Mouse (Mus musculus): ENCODE results near the gene Car2. TPM values are rescaled to one million over a fixed set of nuclear protein-coding genes. Genes with fewer than 3 reads are reported as not detected.

Car2 gene
- total RNA-seq, 2 experiments from 2014 or later: 4.6 to 6.4 TPM

DNA sequence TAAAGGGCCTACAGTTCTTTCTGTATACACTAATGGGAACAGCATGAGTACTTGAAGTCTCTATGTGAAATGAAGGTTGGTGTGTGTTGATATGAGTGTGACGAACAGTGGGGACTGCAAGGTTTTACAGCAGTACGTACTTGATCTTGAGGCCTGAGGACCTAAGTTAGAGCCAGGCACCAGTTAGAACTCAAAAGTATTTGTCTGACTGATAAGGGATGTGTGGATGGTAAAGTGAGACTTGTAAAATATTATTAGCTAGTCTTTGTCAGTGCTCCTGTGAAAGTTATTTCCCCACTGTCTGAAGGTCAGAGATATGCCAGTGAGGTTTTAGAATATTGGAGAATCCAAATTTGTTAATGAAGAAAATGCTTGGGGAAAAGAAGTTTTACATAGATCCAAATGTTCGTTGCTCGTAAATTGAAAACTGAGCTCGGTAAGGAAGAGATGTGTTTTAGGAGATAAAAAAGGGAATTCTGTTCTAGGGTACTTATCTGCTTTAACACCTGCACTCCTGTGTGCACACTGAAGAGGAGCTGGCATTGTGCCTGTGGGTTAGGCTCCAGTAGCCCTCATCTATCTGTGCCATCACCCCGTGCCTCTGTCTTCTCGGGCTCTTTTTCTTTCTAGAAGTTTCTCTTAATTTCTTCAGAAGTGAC lies 8.7 kb upstream of the Car2 start:
- no peak for DNase-seq (ENCODE audit: low spot score in 2 of 2)

DNA sequence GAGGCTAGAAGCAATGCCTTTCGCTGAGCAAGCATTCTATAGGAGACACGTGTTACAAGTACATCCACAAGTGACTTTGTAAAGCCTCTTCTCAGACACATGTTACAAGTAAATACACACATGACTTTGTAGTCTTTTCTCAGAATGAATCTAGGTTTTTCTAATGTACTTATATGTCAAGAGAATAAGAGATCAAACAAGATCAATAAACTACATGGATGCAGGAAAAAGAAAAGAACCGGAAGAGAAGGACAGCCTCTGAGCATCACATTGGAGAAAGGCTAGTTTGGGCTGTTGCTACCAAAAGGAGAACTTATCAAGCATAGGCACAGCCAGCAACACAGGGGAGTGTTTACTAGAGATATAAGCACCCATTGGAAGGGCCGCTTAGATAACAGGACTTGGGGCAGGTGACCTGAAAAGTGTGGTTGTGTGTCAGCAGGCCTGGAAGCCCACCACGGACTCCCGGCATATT lies 7.3 kb upstream of the Car2 start:
- no peak for DNase-seq (ENCODE audit: low spot score in 2 of 2)

DNA sequence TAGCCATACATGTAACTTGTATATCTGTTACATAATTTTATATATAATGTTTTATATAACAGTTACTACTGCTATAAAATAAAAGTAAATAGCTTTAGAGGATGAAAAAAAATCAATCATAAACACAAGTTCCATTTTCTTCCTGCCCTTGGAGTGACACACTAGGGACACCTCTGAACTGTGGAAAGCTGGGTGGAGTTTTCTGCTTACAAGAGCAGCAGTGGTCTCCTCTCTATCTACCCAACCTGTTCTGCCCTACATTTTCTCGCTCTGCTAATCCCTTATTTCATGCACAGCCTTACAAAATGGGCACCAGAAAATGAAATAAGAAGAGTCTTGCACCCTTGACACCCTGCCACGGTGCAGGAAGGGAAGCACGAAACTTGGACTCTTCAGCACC lies 6.8 kb upstream of the Car2 start:
- no peak for DNase-seq (ENCODE audit: low spot score in 2 of 2)

DNA sequence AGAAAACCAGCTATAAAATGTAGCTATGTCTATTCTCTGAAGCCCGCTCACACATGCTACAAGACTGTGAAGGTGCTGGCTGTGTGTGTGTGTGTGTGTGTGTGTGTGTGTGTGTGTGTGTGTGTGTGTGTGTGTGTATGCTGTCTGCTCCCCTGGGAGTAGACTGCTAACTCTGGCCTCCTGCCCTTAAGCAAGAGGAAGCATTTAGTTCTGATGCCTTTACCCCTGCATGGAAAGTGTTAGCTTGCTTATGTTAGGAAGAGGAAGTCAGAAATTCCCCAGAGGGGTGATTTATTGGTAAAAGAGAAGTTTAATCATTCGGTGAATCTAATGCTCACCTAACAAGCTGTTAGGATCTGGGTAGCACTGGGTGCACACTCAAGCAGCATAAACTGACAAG lies 5.8 kb upstream of the Car2 start:
- no peak for DNase-seq (ENCODE audit: low spot score in 2 of 2)

DNA sequence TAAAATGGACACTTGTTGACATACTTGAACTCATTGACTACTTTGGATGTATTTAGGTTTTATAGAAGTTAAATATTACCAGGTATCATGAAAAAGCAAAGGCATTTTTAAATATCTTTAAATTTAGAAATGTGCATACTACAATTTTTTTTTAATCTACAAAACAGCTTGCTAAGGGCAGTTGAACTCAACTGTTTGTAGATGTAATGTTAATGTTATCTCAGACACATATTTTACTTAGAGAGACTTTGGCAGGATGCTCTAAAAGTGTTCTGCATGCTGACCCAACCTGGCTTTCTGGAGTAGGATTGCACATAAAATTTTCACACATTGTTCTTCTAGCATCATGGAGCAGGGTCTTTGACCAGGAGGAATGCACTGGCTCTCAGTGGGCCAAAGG lies 4.1 kb upstream of the Car2 start:
- DNase-seq (ENCODE audit: low spot score in 2 of 2): no peak

DNA sequence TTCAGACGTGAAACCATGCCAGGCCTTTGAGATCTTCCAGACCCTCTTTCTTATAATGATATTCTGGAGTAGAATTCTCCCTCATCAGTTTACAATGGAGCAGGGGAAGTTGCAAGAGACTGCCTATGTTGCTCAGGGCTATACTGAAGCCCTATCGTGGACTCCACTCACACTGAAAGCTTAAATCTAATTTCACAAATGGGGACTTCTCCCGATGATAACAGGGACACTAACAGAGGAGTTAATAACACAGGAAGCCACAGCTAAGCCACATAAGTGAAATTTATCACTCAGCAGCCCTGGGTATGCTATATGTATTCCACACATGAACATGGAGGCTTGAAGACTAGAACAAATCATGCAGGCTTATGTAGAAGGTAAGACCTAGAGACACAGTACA lies 3.3 kb upstream of the Car2 start:
- no peak for DNase-seq (ENCODE audit: low spot score in 2 of 2)

DNA sequence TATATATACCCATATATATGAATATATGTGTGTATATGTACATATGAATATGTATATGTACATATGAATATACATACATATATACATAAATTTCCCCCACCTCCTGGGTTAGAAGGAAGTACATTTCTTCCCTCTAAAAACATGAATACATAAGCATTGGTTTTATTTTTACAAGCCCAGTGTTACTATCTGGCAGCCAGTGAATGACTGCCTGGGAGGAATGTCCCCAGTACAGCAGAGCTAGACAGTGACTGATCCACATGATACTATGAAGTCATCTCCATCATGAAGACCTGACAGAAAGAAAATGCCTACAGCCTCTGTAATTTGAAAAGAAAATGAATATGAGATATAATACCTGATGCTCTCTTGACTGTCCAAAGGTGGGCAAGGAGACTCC lies 1.2 kb upstream of the Car2 start:
- no peak for DNase-seq (ENCODE audit: low spot score in 2 of 2)

DNA sequence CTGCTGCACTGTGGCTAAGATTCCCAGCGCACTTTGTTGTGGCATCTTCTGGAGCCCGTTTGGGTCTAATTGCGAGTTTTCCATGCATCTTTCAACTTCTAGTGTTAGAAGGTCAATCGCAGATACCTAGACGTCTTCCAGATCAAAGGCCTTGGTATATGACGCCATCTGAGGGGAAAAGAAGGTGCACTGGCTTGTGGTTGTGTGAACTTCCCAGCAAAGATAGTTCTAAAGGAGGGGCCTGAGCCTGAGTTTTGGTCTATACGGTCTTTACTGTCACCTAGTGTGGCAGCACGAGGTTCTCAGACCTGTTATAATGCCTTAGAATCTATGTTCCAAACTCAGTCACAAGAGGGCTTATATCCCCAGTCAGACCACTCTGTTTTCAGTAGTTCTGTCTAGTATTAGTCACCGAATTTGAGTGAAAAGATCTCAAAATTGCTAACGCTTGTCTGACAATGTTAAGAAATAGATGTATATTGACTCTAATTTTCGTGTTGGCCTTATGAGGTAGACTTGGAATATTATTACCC lies 1.1 kb downstream of the Car2 start:
- DNase-seq (ENCODE audit: low spot score in 2 of 2): no peak

DNA sequence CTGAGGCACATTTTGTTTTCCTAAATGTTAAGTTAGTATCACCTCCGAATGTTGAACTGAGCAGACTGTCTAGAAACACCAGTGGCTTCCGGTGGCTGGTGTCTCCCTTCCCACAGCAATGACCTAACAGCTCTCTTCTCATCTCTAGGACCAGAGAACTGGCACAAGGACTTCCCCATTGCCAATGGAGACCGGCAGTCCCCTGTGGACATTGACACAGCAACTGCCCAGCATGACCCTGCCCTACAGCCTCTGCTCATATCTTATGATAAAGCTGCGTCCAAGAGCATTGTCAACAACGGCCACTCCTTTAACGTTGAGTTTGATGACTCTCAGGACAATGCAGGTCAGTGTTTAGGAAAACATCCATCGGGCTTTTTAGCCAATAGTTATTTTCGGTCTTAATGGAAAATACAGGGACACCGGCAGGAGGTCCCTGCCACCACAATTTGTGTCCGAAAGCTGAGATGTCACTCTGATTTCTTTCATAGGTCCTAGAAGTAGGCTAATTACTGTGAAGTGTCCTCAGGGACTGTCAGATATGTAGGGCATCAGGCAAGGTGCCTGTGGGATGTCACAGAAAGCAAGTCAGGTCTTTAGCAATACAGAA lies 1.7 kb downstream of the Car2 start:
- DNase-seq (ENCODE audit: low spot score in 2 of 2): no peak

DNA sequence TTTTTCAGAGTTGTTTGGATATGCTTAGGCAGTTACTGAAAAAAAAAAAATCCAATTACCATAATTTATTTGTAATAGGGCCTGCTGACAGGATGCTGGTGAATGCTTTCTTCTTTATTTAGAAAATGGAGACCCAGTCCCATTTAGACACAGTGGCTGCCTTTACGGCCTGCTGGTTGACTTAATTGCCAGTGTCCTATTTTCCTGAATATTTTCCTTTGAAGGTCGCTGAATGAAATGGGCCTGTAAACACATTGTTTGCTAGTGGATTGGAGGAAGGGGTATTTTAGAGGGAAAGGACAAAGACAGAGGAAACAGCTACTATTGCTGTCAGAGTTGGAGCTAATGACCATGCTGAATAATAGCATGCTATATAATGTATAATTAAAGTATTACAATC lies 2.5 kb downstream of the Car2 start:
- no peak for DNase-seq (ENCODE audit: low spot score in 2 of 2)

DNA sequence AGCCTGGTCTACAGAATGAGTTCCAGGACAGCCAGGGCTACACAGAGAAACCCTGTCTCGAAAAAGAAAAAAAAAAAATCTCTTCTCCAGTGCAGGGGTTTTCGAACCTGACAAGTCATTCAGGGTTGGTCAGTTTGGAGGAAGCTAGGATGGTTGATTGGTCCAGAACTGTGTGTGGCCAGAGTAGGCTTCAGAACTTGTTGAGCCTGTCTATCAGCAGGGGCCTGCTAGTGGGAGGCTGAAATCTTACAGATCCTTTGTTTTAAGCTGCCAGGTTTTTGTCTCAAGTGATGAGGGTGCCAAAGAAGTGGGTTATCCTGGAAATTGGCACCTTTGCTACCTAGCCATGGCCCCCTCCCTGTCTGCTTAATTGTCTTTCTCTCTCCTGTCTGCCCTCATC lies 3.0 kb downstream of the Car2 start:
- DNase-seq (ENCODE audit: low spot score in 2 of 2): no peak

DNA sequence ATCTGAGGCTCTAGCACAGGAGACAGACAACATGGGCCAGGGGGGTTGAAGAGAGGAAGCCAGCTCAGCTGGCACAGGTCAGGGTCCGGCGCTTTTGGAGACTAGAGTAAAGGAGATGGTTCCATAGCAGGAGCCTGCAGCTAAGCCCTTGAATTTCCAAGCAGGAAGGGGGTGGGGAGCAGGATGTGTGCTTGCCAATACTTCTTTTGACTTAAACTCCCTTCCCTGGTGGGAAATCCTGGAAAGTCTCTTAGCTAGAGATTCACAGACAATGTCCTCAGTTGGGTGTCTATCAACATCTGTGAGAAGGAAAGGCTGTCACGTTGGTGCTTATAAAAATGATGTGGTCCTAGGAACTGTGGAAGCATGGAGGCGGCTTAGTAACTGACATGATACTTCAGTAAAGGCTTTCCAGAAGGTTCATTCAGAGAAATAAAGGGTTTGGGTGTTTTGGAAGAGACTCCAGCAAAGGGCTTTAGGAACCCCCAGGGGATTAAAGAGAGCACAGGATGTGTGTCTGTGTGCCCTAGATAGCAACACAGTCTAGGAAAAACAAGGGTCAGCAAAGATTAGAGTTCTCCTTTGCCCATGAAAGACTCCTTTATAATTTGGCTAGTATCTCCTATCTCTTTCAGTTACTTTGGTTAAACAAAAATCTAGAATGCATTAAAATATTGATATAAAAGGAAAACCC lies 3.8 kb downstream of the Car2 start:
- DNase-seq (ENCODE audit: low spot score in 2 of 2): no peak

DNA sequence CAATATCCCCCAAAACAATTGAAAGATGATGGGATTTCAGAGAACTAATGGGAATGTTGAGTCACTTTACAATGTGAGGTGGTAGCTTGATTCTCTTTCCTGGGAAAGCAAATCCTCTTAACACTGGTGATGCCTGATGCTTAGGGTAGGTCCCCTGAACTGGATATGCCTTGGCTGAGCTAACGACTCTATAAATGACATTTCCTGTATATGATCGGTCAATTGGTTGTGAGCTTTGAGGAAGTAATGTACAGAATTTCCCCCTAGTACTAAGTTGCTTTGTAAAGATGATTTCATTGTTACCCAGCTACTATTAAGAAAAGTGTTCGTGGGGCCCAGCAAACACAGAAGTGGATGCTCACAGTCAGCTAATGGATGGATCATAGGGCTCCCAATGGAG lies 6.9 kb downstream of the Car2 start:
- no peak for DNase-seq (ENCODE audit: low spot score in 2 of 2)

DNA sequence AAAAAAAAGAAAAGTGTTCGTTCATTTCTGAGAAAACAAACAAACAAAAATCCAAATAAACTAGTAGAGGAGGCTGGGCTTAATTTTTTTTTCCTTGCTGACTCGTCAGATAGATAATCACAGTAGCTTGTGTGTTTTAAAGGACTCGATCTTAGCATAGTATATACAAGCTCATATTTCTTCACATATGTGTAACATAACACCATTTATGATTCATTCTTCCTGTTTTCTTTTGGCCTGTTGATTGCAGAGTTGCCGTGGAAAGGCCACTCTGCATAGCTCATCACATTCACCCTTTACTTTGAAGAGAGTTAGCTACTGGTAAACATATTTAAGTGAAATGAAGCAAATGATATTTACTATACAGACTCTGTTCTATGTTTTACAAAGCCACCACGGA lies 7.6 kb downstream of the Car2 start:
- no peak for DNase-seq (ENCODE audit: low spot score in 2 of 2)

DNA sequence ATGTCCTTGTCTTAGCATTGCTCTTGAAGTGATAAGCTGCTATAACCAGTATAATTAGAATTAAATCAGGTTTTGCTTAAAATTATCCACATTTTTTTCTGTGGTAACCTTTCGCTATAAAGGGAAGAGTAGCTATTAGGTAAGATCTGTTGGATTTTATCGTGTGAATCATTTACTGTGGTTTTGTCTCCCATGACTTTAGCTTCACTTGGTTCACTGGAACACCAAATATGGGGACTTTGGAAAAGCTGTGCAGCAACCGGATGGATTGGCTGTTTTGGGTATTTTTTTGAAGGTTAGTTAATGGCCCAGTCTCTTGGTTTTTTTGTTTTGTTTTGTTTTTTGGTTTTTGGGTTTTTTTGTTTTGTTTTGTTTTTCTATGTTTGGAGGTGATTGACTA lies 9.3 kb downstream of the Car2 start:
- DNase-seq (ENCODE audit: low spot score in 2 of 2): no peak

DNA sequence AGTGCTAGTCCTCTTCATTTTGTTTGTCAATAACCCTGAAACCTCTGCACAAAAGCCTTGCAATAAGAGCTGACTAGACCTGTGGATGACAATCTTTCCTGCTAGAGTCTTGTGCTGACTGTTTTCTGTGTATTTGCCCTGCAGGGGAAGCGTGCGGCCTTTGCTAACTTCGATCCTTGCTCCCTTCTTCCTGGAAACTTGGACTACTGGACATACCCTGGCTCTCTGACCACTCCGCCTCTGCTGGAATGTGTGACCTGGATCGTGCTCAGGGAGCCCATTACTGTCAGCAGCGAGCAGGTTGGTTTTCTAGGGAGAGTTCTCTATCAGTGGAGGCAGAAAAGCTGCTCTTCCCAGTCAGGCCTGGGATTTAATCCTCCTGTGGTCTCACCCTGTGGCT lies 11.7 kb downstream of the Car2 start:
- DNase-seq (ENCODE audit: low spot score in 2 of 2): no peak

DNA sequence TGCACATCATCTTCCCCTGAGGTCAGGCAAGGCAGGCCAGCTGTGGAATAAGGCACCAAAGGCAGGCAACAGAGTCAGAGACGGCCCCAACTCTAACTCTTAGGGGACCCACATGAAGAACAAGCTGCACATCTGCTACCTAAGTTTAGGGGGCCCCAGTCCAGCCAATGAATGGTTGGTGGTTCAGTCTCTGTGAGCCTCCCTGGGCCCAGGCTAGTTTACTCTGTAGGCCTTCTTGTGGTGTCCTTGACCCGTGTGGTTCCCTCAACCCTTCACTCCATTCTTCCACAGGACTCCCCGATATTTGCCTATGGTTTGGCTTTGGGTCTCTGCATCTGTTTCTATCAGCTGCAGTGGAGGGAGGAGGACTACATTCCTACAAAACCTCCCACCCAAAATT lies 17.3 kb downstream of the Car2 start:
- no peak for DNase-seq (ENCODE audit: low spot score in 2 of 2)

DNA sequence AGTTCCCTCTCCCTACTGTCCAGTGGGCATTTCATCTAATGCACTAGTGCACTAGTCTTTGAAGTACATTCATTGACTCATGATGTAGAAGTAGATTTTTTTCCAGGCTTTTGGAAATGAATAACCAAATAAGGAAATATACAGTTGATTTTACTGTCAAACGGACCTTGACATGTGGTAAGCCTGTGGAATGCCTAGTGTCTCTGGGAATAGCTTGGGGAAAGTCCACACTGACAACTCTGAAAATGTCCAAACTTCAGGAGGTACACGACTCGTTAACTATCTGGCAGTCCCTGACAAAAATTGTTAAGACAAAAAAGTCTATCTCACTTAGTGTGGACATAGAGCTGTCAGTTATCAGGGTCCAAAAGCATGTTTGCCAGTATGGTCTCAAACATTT lies 18.1 kb downstream of the Car2 start:
- DNase-seq (ENCODE audit: low spot score in 2 of 2): no peak

DNA sequence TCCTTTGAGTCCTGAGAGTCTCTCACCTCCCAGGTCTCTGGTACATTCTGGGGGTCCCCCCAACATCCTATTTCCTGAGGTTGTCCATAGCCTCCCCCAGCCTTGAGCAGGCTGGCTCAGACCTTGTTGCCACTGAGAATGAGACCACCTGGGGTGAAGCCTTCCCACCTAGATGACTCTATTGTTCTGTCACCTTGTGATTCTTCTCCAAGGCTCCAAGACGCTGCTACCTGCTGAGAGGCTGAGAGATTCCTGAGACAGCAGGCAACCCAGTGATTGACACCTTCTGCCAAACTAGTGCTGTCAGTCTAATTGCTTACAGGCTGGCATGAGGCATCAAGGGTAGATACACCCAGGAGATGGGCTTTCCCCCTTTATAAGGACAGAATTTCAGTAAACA lies 21.2 kb downstream of the Car2 start:
- DNase-seq (ENCODE audit: low spot score in 2 of 2): no peak

DNA sequence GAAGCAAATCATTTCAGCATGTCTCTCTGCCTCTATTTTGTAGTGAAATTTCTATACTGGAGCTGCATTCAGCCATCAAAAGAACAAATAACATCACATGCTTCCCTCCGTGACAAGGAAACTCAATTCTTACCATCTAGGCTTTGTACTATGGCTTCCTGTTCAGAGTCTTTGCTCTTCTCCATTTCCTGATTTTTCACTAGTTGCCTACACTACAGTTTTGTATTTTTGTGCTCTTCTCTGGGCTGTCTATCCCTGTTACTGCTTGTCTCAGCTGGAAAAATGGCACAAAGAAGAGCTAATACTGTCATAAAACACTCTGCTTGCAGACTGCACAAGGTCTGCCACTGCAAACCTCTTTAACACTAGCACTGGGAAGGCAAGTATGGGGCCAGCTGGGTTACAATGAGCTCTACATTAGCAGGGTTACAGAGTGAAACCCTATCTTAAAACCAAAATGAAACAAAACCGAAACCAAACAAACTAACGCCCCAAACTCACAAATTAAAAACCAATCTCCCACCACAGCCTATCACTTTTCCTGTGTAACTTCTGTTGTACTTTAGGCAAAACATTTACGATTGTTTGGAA lies 26.0 kb downstream of the Car2 start:
- DNase-seq (ENCODE audit: low spot score in 2 of 2): no peak

DNA sequence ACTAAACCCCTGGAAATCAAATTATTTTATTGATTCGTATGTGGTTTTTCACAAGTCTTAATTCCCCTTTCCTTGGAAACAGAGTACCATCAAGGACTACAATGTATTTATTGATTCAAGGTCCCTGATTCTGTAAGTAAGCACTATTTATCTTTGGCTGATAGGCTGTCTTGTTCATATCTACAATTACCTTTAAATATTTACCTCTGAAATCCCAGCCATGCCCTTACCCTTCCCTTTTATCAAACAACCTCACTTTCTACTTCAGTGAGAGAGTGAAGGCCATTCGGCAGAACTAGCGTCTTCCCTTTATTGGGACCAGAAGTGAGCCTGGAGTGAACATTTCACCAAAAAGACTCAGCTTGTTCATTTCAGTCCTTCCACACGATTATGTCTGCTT lies 27.7 kb downstream of the Car2 start:
- DNase-seq (ENCODE audit: low spot score in 2 of 2): no peak

DNA sequence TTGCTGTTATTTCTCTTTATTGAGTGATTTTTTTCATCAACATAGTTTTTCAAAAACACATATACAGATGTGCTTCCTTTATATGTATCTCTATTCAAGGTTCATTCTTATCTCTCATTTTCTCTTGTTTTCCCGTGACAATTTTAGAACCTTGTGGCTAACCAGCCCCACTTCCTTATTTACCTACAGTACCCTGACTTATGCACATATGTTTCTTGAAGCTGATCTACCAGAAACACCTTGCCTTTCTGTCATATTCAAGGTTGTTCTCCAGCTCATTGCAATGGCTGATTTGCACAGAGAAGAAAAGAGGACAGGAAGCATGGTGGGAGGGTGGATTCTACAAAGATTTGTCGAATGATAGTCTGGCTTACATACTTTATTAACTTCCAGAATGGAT lies 29.3 kb downstream of the Car2 start:
- DNase-seq (ENCODE audit: low spot score in 2 of 2): no peak

All from gastrocnemius, postnatal 4 days (tissue).